Mouse (Mus musculus): ENCODE measurements around the gene Arhgap29. TPM values are rescaled to one million over a fixed set of nuclear protein-coding genes. Genes with fewer than 3 reads are reported as not detected.

Gene Arhgap29
- polyA plus RNA-seq, 2 experiments, result 3.9 to 5.3 TPM

DNA sequence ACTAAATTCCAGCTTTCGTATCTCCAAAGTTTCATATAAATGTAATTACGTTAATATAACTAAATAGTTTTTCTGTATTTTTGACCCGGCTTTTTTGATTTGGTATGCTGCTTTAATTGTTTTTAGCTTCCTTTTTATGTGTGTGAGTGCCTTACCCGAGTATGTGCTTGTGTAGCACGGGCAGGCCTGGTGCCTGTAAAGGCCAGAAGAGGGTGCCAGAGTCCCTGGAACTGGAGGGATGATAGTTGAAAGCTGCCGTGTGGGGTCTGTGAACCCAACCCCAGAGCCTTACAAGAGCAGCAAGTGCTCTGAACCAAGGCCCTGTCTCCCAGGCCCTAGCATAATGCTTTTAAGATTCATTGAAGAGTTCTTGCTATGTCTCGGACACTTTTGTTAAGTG is 4.4 kb downstream of the Arhgap29 start:
- Histone ChIP-seq H3K9me3 (ENCODE audit: control insufficient read depth, low read length) (no peaks in the 10 kb centered on the region), H3K27me3 (ENCODE audit: control insufficient read depth, insufficient read depth, low read length) (peaks cover 20% of the 10 kb centered on the region), H3K9ac (replicated peaks) (no peak overlapping the region), H3K27ac (no peak overlapping the region), H3K4me3 (ENCODE audit: insufficient read depth in 1 of 2, low read depth in 2 of 2, low read length in 2 of 2) (no peak overlapping the region), H3K36me3 (replicated peaks; ENCODE audit: control insufficient read depth, insufficient read depth, low read depth) (no peaks in the 10 kb centered on the region), H3K4me1 (replicated peaks; ENCODE audit: control insufficient read depth in 2 of 2, insufficient read depth in 2 of 2, low read length in 1 of 2) (0 out of 4 replicates have a peak, but pooled peaks cover 0 to 2% of the 10 kb centered on the region in 2 experiments), H3K4me2 (ENCODE audit: low read depth) (no peak overlapping the region)
- 63% methylated on average over 7 of the region's 7 CpGs for WGBS (ENCODE audit: insufficient replicate concordance)
- peak; percentile 43 for TF ChIP-seq CTCF (IDR thresholded peaks at IDR 0.05; ENCODE audit: low read depth)
- TF ChIP-seq EP300 (IDR thresholded peaks at IDR 0.05; ENCODE audit: low read depth), result no peak
- no peak for DNase-seq (ENCODE audit: low read depth in 3 of 3, low spot score in 3 of 3)
- ATAC-seq (ENCODE audit: insufficient read depth), result no peak

DNA sequence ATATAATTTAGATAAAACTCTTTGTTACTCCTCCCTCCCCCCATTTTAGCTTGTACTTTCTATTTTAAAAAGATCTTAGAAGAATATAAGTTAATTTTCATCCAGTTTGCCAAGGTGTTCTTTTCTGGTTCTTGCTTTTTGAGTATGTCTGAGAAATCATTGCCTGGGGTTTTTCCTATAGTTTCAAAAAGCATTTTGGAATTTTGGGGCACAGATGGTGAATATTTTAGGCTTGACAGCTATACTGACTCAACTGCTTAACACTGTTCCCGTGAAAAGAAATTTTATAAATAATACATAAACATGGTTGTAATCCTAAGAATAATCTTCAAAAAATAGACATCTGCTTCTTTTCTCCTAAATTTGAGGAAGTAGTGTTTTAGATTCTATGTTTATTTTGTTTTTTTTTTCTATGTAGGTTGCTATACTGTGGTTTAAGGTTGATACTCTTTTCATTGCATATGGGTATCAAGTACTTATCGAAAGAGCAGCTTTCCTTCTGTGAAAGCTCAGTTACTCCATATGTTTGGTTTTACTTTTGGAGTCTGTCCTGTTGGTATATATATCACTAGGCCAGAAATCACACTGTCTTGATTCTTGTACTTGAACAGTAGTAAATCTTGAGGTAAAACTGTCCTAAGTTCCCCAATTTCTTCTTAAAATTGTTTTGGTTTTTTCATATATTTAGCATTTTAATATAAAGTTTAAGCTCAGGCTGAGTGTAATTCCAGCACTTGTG is 5.4 kb downstream of the Arhgap29 start:
- 71% methylated on average over 2 of the region's 2 CpGs for WGBS (ENCODE audit: insufficient replicate concordance)
- no peak for TF ChIP-seq EP300 (IDR thresholded peaks at IDR 0.05; ENCODE audit: low read depth)
- no peak for TF ChIP-seq CTCF (IDR thresholded peaks at IDR 0.05; ENCODE audit: low read depth)
- ATAC-seq (ENCODE audit: insufficient read depth) (no peak), DNase-seq (ENCODE audit: low read depth in 3 of 3, low spot score in 3 of 3) (no peak)
- Histone ChIP-seq H3K27me3 (ENCODE audit: control insufficient read depth, insufficient read depth, low read length) (peaks cover 18% of the 10 kb centered on the region), H3K36me3 (replicated peaks; ENCODE audit: control insufficient read depth, insufficient read depth, low read depth) (no peaks in the 10 kb centered on the region), H3K4me3 (ENCODE audit: insufficient read depth in 1 of 2, low read depth in 2 of 2, low read length in 2 of 2) (no peak overlapping the region), H3K4me1 (replicated peaks; ENCODE audit: control insufficient read depth in 2 of 2, insufficient read depth in 2 of 2, low read length in 1 of 2) (0 out of 4 replicates have a peak, but pooled peaks cover 0 to 1% of the 10 kb centered on the region in 2 experiments), H3K4me2 (ENCODE audit: low read depth) (no peak overlapping the region), H3K9me3 (ENCODE audit: control insufficient read depth, low read length) (no peaks in the 10 kb centered on the region), H3K27ac (no peak overlapping the region), H3K9ac (replicated peaks) (no peak overlapping the region)

GRCm38 (mm10) chr3:121964173-121964572 is 11.8 kb downstream of the Arhgap29 start:
- DNase-seq (ENCODE audit: low read depth in 3 of 3, low spot score in 3 of 3), result peak; percentile 22 to 33 (median 32)
- ATAC-seq (ENCODE audit: insufficient read depth), result no peak
- Histone ChIP-seq H3K36me3 (replicated peaks; ENCODE audit: control insufficient read depth, insufficient read depth, low read depth) (no peaks in the 10 kb centered on the region), H3K4me3 (ENCODE audit: insufficient read depth in 1 of 2, low read depth in 2 of 2, low read length in 2 of 2) (no peak overlapping the region), H3K4me1 (replicated peaks; ENCODE audit: control insufficient read depth in 2 of 2, insufficient read depth in 2 of 2, low read length in 1 of 2) (peaks cover 9% of the 10 kb centered on the region in 2 experiments), H3K27me3 (ENCODE audit: control insufficient read depth, insufficient read depth, low read length) (no peaks in the 10 kb centered on the region), H3K9ac (replicated peaks) (no peak overlapping the region), H3K27ac (no peak overlapping the region), H3K9me3 (ENCODE audit: control insufficient read depth, low read length) (no peaks in the 10 kb centered on the region), H3K4me2 (ENCODE audit: low read depth) (no peak overlapping the region)
- TF ChIP-seq EP300 (IDR thresholded peaks at IDR 0.05; ENCODE audit: low read depth), result no peak
- TF ChIP-seq CTCF (IDR thresholded peaks at IDR 0.05; ENCODE audit: low read depth), result peak; percentile 63

- TF ChIP-seq EP300 (IDR thresholded peaks at IDR 0.05; ENCODE audit: low read depth) (no peak), CTCF (IDR thresholded peaks at IDR 0.05; ENCODE audit: low read depth) (peak; percentile 14; the same call in 1 of the 2 replicates)
- ATAC-seq (ENCODE audit: insufficient read depth), result peak; percentile 100
- WGBS (ENCODE audit: insufficient replicate concordance), result under 1% methylated on average over 33 of the region's 33 CpGs
- no peaks in the 10 kb centered on the region for H3K9me3 ChIP-seq (ENCODE audit: control insufficient read depth, low read length)
- peak overlapping the region; percentile 83 for H3K4me2 ChIP-seq (ENCODE audit: low read depth)
- H3K36me3 ChIP-seq (replicated peaks; ENCODE audit: control insufficient read depth, insufficient read depth, low read depth), result no peaks in the 10 kb centered on the region
- peaks cover 9% of the 10 kb centered on the region in 2 experiments for H3K4me1 ChIP-seq (replicated peaks; ENCODE audit: control insufficient read depth in 2 of 2, insufficient read depth in 2 of 2, low read length in 1 of 2)
- peak overlapping the region; percentile 66 to 67 for H3K4me3 ChIP-seq (ENCODE audit: insufficient read depth in 1 of 2, low read depth in 2 of 2, low read length in 2 of 2)
- H3K27ac ChIP-seq, result no peak overlapping the region
- H3K9ac ChIP-seq (replicated peaks), result peak overlapping the region; percentile 61
- H3K27me3 ChIP-seq (ENCODE audit: control insufficient read depth, insufficient read depth, low read length), result no peaks in the 10 kb centered on the region
- peak; percentile 77 to 84 (median 82) for DNase-seq (ENCODE audit: low read depth in 3 of 3, low spot score in 3 of 3)
Measured at GRCm38 (mm10) chr3:121967681-121968476, 15.5 kb downstream of the Arhgap29 start.

- Histone ChIP-seq H3K27ac (no peak overlapping the region), H3K9ac (replicated peaks) (peak overlapping the region; percentile 10; the same call in 1 of the 2 replicates)
Measured at GRCm38 (mm10) chr3:121968621-121969020, 16.3 kb downstream of the Arhgap29 start.

More at GRCm38 (mm10) chr3:121968621-121969020, 16.3 kb downstream of the Arhgap29 start:
- Histone ChIP-seq H3K27me3 (ENCODE audit: control insufficient read depth, insufficient read depth, low read length) (no peaks in the 10 kb centered on the region), H3K4me3 (ENCODE audit: insufficient read depth in 1 of 2, low read depth in 2 of 2, low read length in 2 of 2) (peak overlapping the region; percentile 43 to 67), H3K36me3 (replicated peaks; ENCODE audit: control insufficient read depth, insufficient read depth, low read depth) (no peaks in the 10 kb centered on the region), H3K9me3 (ENCODE audit: control insufficient read depth, low read length) (no peaks in the 10 kb centered on the region), H3K4me2 (ENCODE audit: low read depth) (peak overlapping the region; percentile 83), H3K4me1 (replicated peaks; ENCODE audit: control insufficient read depth in 2 of 2, insufficient read depth in 2 of 2, low read length in 1 of 2) (peaks cover 9% of the 10 kb centered on the region in 2 experiments)
- ATAC-seq (ENCODE audit: insufficient read depth) (no peak), DNase-seq (ENCODE audit: low read depth in 3 of 3, low spot score in 3 of 3) (no peak)
- WGBS (ENCODE audit: insufficient replicate concordance), result 9% methylated on average over 8 of the region's 8 CpGs
- TF ChIP-seq CTCF (IDR thresholded peaks at IDR 0.05; ENCODE audit: low read depth), result no peak
- no peak for TF ChIP-seq EP300 (IDR thresholded peaks at IDR 0.05; ENCODE audit: low read depth)
